Mouse (Mus musculus) lung, embryonic 15.5 days (tissue): ENCODE data around the gene Agbl1. TPM values are rescaled to one million over a fixed set of nuclear protein-coding genes. Genes with fewer than 3 reads are reported as not detected.

ENCODE experiments used
- ATAC-seq: fragments of 200-750 bp; cut with Nextera tagmentation; 2 replicates; pipeline ENCODE4 v1.8.0; 2017; ENCODE audit warnings: moderate number of reproducible peaks, borderline replicate concordance; ENCODE audit not compliant: low FRiP score, low TSS enrichment; ENCODE audit errors: extremely low read depth
- H3K27ac ChIP-seq: fragments of 300-500 bp; sonication (generic); 2 replicates; pipeline ENCODE4 v1.5.1; 2015; ENCODE audit warnings: moderate library complexity, mild to moderate bottlenecking, inconsistent platforms
- H3K27me3 ChIP-seq: fragments of 300-500 bp; sonication (generic); 2 replicates; pipeline ENCODE4 v1.6.1; 2015; ENCODE audit warnings: inconsistent platforms
- H3K36me3 ChIP-seq: fragments of 300-500 bp; sonication (generic); 2 replicates; pipeline ENCODE4 v1.6.1; 2015; ENCODE audit warnings: inconsistent platforms
- H3K4me1 ChIP-seq: fragments of 300-500 bp; sonication (generic); 2 replicates; pipeline ENCODE4 v1.6.1; 2015; ENCODE audit warnings: inconsistent platforms
- H3K4me2 ChIP-seq: fragments of 300-500 bp; sonication (generic); 2 replicates; pipeline ENCODE4 v1.6.1; 2015; ENCODE audit warnings: inconsistent platforms, mild to moderate bottlenecking, moderate library complexity
- H3K4me3 ChIP-seq: fragments of 300-500 bp; sonication (generic); 2 replicates; pipeline ENCODE4 v1.5.1; 2015; ENCODE audit warnings: mild to moderate bottlenecking, inconsistent platforms
- H3K9ac ChIP-seq: fragments of 300-500 bp; sonication (generic); 2 replicates; pipeline ENCODE4 v1.6.1; 2015; ENCODE audit warnings: inconsistent platforms
- H3K9me3 ChIP-seq: fragments of 300-500 bp; sonication (generic); 2 replicates; pipeline ENCODE4 v1.6.1; 2016; ENCODE audit warnings: inconsistent platforms
- WGBS: fragments of 180-500 bp; shearing (Covaris S2); methylation state at CpG from one replicate; pipeline ENCODE4 v1.1.7; 2015; 5-methylcytosine and 5-hydroxymethylcytosine counted together
- polyA plus RNA-seq: library from polyadenylated mRNA; unstranded; fragments of >200 nt; fragmentation: Nextera tagmentation; extraction: Ambion mirVana; gene quantifications from 2 replicates; pipeline ENCODE4 v1.2.1, GENCODE M21; 2015

Agbl1 gene
- polyA plus RNA-seq, 1 experiment from 2014 or later: 0.05 TPM

DNA sequence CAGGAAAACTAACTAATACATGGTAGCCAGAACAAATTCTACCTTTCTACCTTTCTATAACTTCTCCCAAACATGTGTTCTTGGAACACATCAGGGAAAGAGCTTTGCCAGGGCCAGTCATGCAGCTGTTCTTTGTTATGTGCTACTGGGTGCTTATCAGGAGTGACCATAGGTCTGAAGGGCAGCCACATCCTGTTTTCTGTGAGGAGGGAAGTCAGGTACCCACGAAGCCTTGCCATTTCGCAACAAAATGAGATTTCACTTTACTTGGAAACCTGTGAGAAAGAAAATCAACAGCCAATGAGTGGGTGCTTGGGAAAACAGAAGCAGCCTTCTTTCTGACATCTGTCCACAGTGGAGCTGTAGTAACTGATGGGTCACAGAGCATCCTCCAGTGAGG, 865.5 kb downstream of the Agbl1 start:
- 48% methylated on average over 2 of the region's 2 CpGs for WGBS
- no peaks in the 10 kb centered on the region for H3K27me3 ChIP-seq
- ATAC-seq: no peak
- no peak overlapping the region for H3K4me3 ChIP-seq
- H3K9me3 ChIP-seq: no peaks in the 10 kb centered on the region
- no peak overlapping the region for H3K9ac ChIP-seq
- no peaks in the 10 kb centered on the region for H3K4me1 ChIP-seq
- no peaks in the 10 kb centered on the region for H3K36me3 ChIP-seq
- H3K4me2 ChIP-seq: no peak overlapping the region
- H3K27ac ChIP-seq: no peak overlapping the region

DNA sequence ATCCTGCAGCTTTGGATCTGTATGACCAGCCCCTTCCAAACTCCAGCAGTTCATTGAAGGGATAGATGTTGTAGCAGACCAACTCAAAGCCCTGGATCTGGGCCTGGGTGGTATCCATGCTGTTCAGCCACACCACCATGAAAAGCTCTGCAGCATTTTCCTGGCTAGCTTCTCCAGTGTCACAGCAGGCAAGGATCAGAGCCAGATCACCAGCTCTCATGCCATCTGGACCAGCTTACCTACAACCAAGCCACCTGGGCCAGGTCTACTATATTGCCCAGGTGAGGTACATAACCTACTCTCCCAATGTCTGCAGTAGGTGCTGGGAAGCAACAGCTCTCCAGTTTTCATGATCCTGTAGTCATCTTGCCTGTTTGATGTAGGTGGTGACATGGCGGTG, 884.3 kb downstream of the Agbl1 start:
- no peak overlapping the region for H3K27ac ChIP-seq
- H3K9me3 ChIP-seq: no peaks in the 10 kb centered on the region
- WGBS: 94% methylated on average over 1 of the region's 1 CpGs
- no peaks in the 10 kb centered on the region for H3K27me3 ChIP-seq
- H3K4me3 ChIP-seq: no peak overlapping the region
- H3K36me3 ChIP-seq: no peaks in the 10 kb centered on the region
- H3K4me2 ChIP-seq: no peak overlapping the region
- no peaks in the 10 kb centered on the region for H3K4me1 ChIP-seq
- no peak overlapping the region for H3K9ac ChIP-seq
- ATAC-seq: no peak

DNA sequence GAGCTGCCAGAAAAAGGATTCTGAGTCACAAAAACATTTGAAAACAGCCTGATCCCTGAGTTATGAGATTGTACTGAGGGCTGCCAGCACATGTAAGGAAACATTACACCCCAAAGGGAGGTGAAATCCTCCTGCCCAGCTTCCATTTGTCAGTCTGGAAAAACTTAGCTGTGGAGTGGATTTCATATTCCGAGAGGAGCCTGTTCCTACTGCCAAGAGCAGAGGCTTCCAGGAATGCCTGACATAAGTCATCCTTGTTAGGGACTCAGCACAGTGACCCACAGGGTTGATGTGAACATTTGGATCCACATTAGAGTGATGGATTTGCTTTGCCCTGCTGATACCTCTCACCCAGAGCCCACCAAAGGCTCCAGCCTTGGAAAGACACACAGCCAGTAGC, 899.4 kb downstream of the Agbl1 start:
- Histone ChIP-seq H3K9me3 (no peaks in the 10 kb centered on the region), H3K27me3 (no peaks in the 10 kb centered on the region), H3K27ac (no peak overlapping the region), H3K36me3 (no peaks in the 10 kb centered on the region), H3K9ac (no peak overlapping the region), H3K4me1 (peaks cover 15% of the 10 kb centered on the region), H3K4me2 (no peak overlapping the region), H3K4me3 (no peak overlapping the region)
- WGBS: 47% methylated on average over 1 of the region's 1 CpGs
- no peak for ATAC-seq

DNA sequence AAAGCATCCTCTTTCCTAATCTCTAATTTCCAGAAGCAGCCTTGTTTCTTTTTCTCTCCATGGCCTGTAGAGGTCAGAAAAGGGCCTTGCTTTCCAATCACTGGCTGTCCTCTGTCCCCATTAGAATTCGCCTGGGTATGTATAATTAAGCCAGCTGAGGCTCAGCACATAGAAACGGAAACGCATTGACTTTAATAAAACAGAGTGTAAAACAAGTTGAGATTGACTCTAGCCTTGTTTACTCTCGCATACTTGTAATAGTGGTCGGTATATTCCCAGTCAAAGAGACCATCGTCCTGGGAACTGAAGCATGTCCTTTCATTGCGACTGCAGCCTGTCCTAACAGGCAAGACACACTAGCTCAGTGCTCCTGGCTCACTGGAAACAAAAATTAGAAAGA, 902.3 kb downstream of the Agbl1 start:
- no peaks in the 10 kb centered on the region for H3K9me3 ChIP-seq
- H3K27ac ChIP-seq: no peak overlapping the region
- peaks cover 15% of the 10 kb centered on the region for H3K4me1 ChIP-seq
- H3K4me2 ChIP-seq: no peak overlapping the region; the same call in 1 of the 2 replicates
- H3K36me3 ChIP-seq: no peaks in the 10 kb centered on the region
- H3K4me3 ChIP-seq: no peak overlapping the region
- H3K27me3 ChIP-seq: no peaks in the 10 kb centered on the region
- whole genome bisulfite sequencing: 21% methylated on average over 7 of the region's 7 CpGs
- peak; percentile 35; the same call in 1 of the 2 replicates for ATAC-seq
- no peak overlapping the region for H3K9ac ChIP-seq

DNA sequence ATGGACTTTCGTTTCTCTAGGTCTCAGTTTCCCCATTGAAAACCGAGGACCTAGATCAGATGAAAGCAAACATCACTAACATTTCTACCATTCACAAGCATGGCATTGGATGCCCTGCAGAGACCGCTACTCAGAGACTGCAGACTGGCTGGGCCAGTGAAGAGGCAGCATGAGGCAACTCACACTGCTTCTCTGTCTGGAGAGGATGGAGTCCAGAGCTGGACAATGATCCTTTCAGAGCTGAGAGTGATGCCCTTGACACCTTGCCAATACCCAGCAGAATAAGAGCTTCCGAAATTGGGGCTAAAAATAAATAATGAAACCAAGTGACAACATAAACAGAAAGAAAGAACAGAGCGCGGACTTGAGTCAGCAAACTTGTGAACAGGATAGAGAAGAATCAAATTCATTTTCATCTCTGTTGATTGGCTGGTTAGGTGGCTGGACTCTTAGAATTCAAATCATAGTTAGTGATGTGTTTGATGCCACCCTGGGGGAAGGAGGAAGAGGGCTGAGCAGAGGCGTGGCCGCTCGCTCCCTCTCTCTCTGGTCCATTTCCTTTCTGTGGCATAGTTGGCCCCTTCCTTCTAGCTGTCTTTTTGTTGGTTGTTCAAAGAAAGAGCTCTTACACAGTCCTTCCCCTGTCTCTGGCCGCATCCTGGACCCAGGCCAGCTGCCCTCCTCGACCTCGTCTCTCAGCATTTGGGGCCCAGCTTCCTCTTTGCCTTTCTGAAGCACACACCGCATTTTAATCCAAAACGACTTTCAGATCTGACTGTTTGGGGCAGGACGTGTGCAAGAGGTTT, 903.1 kb downstream of the Agbl1 start:
- 31% methylated on average over 15 of the region's 15 CpGs for WGBS
- no peak overlapping the region for H3K9ac ChIP-seq
- H3K4me3 ChIP-seq: no peak overlapping the region
- peak overlapping the region; percentile 2; the same call in 1 of the 2 replicates for H3K4me2 ChIP-seq
- no peaks in the 10 kb centered on the region for H3K9me3 ChIP-seq
- peak; percentile 67 for ATAC-seq
- H3K27me3 ChIP-seq: no peaks in the 10 kb centered on the region
- H3K36me3 ChIP-seq: no peaks in the 10 kb centered on the region
- no peak overlapping the region for H3K27ac ChIP-seq
- H3K4me1 ChIP-seq: peaks cover 15% of the 10 kb centered on the region

DNA sequence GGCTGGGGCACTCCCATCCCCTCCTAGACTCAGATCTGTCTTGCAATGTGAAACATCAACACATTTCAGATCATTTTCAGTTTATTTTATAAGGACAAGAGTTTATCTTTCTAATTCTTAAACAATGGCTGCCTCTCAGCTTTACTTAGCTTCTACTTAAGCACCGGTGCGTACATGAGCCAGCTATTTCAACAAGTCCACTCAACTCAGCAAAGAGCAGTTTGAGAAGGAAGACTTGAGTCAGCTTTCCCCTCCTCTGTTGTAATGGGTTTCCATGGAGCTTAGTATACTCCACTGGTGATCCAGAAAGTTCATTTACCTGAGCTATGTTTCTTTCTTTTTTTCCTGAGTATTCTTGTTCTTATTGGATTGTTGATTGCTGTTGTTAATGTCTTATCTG, 905.2 kb downstream of the Agbl1 start:
- H3K4me3 ChIP-seq: no peak overlapping the region
- no peak overlapping the region for H3K4me2 ChIP-seq
- no peak overlapping the region for H3K27ac ChIP-seq
- no peaks in the 10 kb centered on the region for H3K36me3 ChIP-seq
- H3K27me3 ChIP-seq: no peaks in the 10 kb centered on the region
- no peak for ATAC-seq
- peaks cover 15% of the 10 kb centered on the region for H3K4me1 ChIP-seq
- H3K9me3 ChIP-seq: no peaks in the 10 kb centered on the region
- H3K9ac ChIP-seq: no peak overlapping the region
- WGBS: 47% methylated on average over 2 of the region's 2 CpGs

DNA sequence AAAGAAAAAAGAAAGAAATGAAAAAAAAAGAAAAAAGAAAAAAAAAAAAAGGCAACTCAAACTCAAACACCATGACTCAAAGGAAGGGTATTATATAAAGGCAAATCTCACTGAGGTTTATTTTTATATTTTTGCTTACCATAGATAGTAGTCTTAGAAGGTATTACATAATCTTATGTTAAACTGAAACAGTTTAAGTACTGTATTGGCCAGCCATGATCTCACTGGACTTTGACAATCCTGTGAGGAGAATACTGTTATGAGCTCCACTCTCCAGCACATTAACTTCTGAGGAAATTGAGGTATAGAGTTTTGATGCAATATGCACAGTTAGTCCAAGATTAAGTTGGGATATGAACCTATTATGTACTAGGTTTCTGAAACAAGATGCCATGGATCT, 909.0 kb downstream of the Agbl1 start:
- Histone ChIP-seq H3K4me3 (no peak overlapping the region), H3K9ac (no peak overlapping the region), H3K36me3 (no peaks in the 10 kb centered on the region), H3K4me1 (no peaks in the 10 kb centered on the region), H3K27ac (no peak overlapping the region), H3K9me3 (no peaks in the 10 kb centered on the region), H3K4me2 (no peak overlapping the region), H3K27me3 (no peaks in the 10 kb centered on the region)
- no peak for ATAC-seq

DNA sequence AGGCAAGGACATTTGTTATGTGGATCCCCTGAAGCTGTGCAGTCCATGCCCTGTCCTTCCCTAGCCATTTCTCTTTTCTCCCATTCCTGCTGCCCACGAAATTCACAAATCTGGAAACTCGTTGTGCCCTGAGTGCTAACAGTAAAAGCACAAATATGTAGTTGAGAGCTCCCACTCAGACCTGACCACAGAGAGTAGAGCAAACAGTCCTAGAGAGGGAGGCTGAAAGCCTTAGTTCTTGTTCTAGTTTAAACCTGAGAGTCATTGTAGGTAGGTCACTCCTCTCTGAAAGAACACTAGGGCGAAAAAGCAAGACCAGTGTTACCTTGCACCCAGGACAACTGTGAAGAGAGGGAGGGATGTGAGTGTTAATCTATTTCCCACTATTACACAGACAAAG, 917.8 kb downstream of the Agbl1 start:
- Histone ChIP-seq H3K27ac (no peak overlapping the region), H3K9ac (no peak overlapping the region), H3K9me3 (no peaks in the 10 kb centered on the region), H3K4me1 (no peaks in the 10 kb centered on the region), H3K36me3 (no peaks in the 10 kb centered on the region), H3K4me2 (no peak overlapping the region), H3K4me3 (no peak overlapping the region), H3K27me3 (no peaks in the 10 kb centered on the region)
- WGBS: 58% methylated on average over 3 of the region's 3 CpGs
- 0 out of 2 replicates have a peak, but pooled peaks have one; percentile 46 for ATAC-seq

DNA sequence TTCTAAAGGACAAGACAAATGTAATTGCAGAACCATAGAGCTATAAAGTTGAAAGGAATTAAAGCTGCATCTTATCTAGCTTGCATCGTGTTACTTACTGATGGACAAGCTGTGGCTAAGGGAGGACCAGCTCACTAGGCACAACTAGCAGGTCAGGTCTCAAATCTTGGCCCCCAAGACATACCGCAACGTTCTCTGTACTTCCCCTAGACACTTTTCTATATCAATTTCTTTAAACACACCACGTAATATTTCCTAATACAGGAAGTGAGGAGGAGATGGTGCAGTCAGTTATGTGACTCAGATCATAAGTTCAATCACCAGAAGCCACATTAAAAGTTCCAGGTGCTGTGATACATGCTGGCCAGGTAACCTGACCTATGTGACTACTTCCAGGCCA, 919.1 kb downstream of the Agbl1 start:
- Histone ChIP-seq H3K4me3 (no peak overlapping the region), H3K9ac (no peak overlapping the region), H3K4me1 (no peaks in the 10 kb centered on the region), H3K27me3 (no peaks in the 10 kb centered on the region), H3K4me2 (no peak overlapping the region), H3K9me3 (no peaks in the 10 kb centered on the region), H3K27ac (no peak overlapping the region), H3K36me3 (no peaks in the 10 kb centered on the region)
- no peak for ATAC-seq
- 53% methylated on average over 4 of the region's 4 CpGs for WGBS

DNA sequence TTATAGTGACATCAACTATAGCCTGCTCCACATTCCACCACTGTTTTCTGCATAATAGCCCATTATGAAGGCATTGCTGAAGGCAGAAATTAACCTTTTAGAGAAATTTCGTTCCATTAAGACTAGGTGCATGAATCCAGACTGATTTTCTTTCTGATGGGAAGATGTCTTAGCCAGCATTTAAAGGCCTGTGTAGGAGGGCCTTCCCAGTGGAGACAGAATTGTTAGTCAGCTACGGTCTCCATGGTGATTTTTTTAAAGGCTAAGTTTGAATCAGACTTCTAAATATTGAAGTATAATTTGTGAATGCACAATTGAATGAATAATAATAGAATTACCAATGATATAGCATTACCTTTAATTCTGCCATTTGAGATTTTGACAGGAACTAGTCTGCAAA, 920.2 kb downstream of the Agbl1 start:
- H3K4me3 ChIP-seq: no peak overlapping the region
- whole genome bisulfite sequencing: 71% methylated on average over 2 of the region's 2 CpGs
- no peaks in the 10 kb centered on the region for H3K36me3 ChIP-seq
- no peaks in the 10 kb centered on the region for H3K9me3 ChIP-seq
- ATAC-seq: no peak
- H3K4me2 ChIP-seq: no peak overlapping the region
- no peak overlapping the region for H3K27ac ChIP-seq
- no peak overlapping the region for H3K9ac ChIP-seq
- H3K27me3 ChIP-seq: no peaks in the 10 kb centered on the region
- H3K4me1 ChIP-seq: no peaks in the 10 kb centered on the region

DNA sequence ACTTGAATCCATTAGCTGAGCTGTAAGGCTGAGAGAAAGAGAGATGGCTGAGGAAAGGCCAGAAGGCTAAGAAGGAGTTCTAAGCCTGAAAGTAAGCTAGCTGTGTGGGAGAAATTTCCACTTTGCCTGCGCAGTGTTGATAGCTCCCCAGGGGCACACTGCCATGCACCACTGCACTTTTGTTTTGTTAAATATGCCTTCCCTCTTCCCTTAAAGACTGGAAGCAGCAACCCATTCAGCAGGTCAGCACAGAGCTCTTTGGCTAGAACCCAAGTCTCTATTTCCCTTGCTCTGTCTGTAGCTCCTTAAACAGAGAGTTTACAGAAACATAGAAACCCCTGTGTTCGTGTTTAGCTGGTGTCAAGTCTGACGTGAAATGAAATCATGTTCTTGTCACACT, 922.7 kb downstream of the Agbl1 start:
- Histone ChIP-seq H3K4me2 (no peak overlapping the region), H3K9me3 (no peaks in the 10 kb centered on the region), H3K4me3 (no peak overlapping the region), H3K9ac (no peak overlapping the region), H3K27ac (no peak overlapping the region), H3K36me3 (no peaks in the 10 kb centered on the region), H3K4me1 (no peaks in the 10 kb centered on the region), H3K27me3 (no peaks in the 10 kb centered on the region)
- WGBS: 22% methylated on average over 3 of the region's 3 CpGs
- ATAC-seq: no peak

DNA sequence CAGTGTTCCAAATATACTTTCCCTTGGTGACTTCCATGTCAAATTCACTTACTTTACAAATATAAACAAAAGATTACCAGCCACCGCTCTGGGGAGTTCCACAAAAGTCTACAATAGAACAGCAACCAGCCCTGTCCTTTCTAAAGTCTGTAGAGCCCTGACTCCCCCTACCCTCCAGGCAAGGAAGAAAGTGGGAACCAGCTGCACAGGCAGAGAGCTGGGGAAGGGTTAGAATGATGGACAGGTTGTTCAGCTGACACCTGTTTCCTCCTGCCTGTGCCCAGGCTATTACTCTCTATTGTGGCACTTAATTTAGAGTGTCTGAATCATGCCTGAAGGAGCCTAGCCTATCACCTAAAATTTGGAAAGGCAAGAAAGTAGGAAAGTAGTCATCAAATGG, 923.2 kb downstream of the Agbl1 start:
- Histone ChIP-seq H3K27me3 (no peaks in the 10 kb centered on the region), H3K27ac (no peak overlapping the region), H3K4me2 (no peak overlapping the region), H3K9ac (no peak overlapping the region), H3K36me3 (no peaks in the 10 kb centered on the region), H3K9me3 (no peaks in the 10 kb centered on the region), H3K4me3 (no peak overlapping the region), H3K4me1 (no peaks in the 10 kb centered on the region)
- no peak for ATAC-seq
- 43% methylated on average over 1 of the region's 1 CpGs for WGBS

DNA sequence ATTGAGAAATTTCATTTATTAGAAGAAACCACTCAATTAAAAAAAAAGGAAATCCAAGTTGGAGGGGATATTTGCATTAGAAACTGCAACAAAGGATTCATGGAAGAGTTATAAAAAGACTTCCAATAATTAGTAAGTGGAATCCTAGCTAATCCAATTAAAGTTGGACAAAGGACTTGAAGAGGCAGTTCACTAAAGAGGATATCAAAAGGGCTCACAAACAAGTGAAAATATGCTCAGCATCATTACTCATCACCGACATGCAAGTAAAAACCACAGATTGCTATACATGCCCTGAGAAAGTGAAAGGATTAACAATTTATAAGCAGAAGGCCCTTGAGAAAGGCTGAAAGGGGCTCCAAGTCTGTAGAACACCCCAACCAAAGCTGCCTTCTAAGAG, 935.2 kb downstream of the Agbl1 start:
- Histone ChIP-seq H3K9me3 (no peaks in the 10 kb centered on the region), H3K27ac (no peak overlapping the region), H3K9ac (no peak overlapping the region), H3K36me3 (no peaks in the 10 kb centered on the region), H3K4me1 (no peaks in the 10 kb centered on the region), H3K4me3 (no peak overlapping the region), H3K4me2 (no peak overlapping the region), H3K27me3 (no peaks in the 10 kb centered on the region)
- ATAC-seq: no peak
- WGBS: 81% methylated on average over 1 of the region's 1 CpGs
